Mouse (Mus musculus): ENCODE results near the gene Txndc2.

- TF ChIP-seq POLR2A (IDR thresholded peaks at IDR 0.05; ENCODE audit: insufficient read depth, low read length) (no peak), CTCF (IDR thresholded peaks at IDR 0.05; ENCODE audit: low read depth, low read length) (no peak)
Observed at GRCm38 (mm10) chr17:65679806-65680446, 38.0 kb upstream of the Txndc2 start.

Measured in ES-Bruce4 (cell line).